Mouse (Mus musculus) pancreas, adult 10 weeks (tissue): Measurements from ENCODE around the gene Fignl1. TPM values are rescaled to one million over a fixed set of nuclear protein-coding genes. Genes with fewer than 3 reads are reported as not detected.

Source experiments
- polyA plus RNA-seq: library from polyadenylated mRNA; stranded (reverse); fragments of 350-450 nt; fragmentation: Illumina TruSeq; extraction: RNeasy Lipid Tissue Mini Kit (QIAGEN cat#74804); gene quantifications from one replicate; pipeline ENCODE4 v1.2.3, GENCODE M21; 2015; ENCODE audit warnings: low read depth, low replicate concordance; ENCODE audit not compliant: insufficient read depth

Fignl1 gene
- 0.28 TPM for polyA plus RNA-seq

GRCm38 (mm10) chr11:11808820-11809403 is at the start of gene Fignl1:
TSS of gene Fignl1 (minus strand) at chr11:11808962.

Other genes starting within 250 kb of the Fignl1 start
- gene 4930512M02Rik, start 181.1 kb downstream of the Fignl1 start, polyA plus RNA-seq = not detected
- gene Ikzf1, start 124.0 kb downstream of the Fignl1 start, polyA plus RNA-seq = 0.61 TPM
- 19.3 TPM for gene Ddc, start 89.2 kb upstream of the Fignl1 start, polyA plus RNA-seq
- 14.4 TPM for gene Grb10, start 229.7 kb upstream of the Fignl1 start, polyA plus RNA-seq